Mouse (Mus musculus) hindbrain, embryonic 14.5 days (tissue): ENCODE data around the gene Atg4d. TPM values are rescaled to one million over a fixed set of nuclear protein-coding genes. Genes with fewer than 3 reads are reported as not detected.

Source experiments
- ATAC-seq: fragments of 200-750 bp; cut with Nextera tagmentation; 2 replicates; pipeline ENCODE4 v1.8.0; 2017; ENCODE audit warnings: moderate number of reproducible peaks, mild to moderate bottlenecking, moderate TSS enrichment, moderate library complexity; ENCODE audit not compliant: low FRiP score
- DNase-seq: peaks from one replicate; pipeline ENCODE4 v3.0.0-alpha.2; 2015; ENCODE audit warnings: low spot score
- H3K27ac ChIP-seq: fragments of 300-500 bp; sonication (generic); 2 replicates; pipeline ENCODE4 v1.5.1; 2014; ENCODE audit warnings: mild to moderate bottlenecking, moderate library complexity
- H3K27me3 ChIP-seq: fragments of 300-500 bp; sonication (generic); 2 replicates; pipeline ENCODE4 v1.6.1; 2014; ENCODE audit warnings: mild to moderate bottlenecking, low read length, mixed read lengths; ENCODE audit not compliant: control insufficient read depth, insufficient read depth
- H3K36me3 ChIP-seq: fragments of 300-500 bp; sonication (generic); replicated peaks from 2 replicates; pipeline ENCODE4 v1.6.1; 2014; ENCODE audit not compliant: control insufficient read depth, insufficient read depth
- H3K4me1 ChIP-seq: fragments of 300-500 bp; sonication (generic); replicated peaks from 2 replicates; pipeline ENCODE4 v1.6.1; 2014; ENCODE audit warnings: antibody characterized with exemption, low read length, mixed read lengths; ENCODE audit not compliant: control insufficient read depth, insufficient read depth
- H3K4me2 ChIP-seq: fragments of 300-500 bp; sonication (generic); replicated peaks from 2 replicates; pipeline ENCODE4 v1.6.1; 2014; ENCODE audit warnings: mild to moderate bottlenecking, moderate library complexity
- H3K4me3 ChIP-seq: fragments of 300-500 bp; sonication (generic); replicated peaks from 2 replicates; pipeline ENCODE4 v1.5.1; 2014; ENCODE audit warnings: mild to moderate bottlenecking, low read length
- H3K9ac ChIP-seq: fragments of 300-500 bp; sonication (generic); 2 replicates; pipeline ENCODE4 v1.6.1; 2014
- H3K9me3 ChIP-seq: fragments of 300-500 bp; sonication (generic); 2 replicates; pipeline ENCODE4 v1.6.1; 2016; ENCODE audit warnings: low read length; ENCODE audit not compliant: control insufficient read depth
- WGBS: fragments of 180-500 bp; shearing (Covaris S2); extraction: QIAGEN DNeasy Blood & Tissue Kit; methylation state at CpG from one replicate; pipeline ENCODE4 v1.1.7; 2014; 5-methylcytosine and 5-hydroxymethylcytosine counted together
- polyA plus RNA-seq: library from polyadenylated mRNA; unstranded; fragments of >200 nt; fragmentation: Nextera tagmentation; extraction: Ambion mirVana; gene quantifications from 2 replicates; pipeline ENCODE4 v1.2.1, GENCODE M21; 2014

The Atg4d gene
- polyA plus RNA-seq, 1 experiment from 2014 or later, result 38.1 TPM

DNA sequence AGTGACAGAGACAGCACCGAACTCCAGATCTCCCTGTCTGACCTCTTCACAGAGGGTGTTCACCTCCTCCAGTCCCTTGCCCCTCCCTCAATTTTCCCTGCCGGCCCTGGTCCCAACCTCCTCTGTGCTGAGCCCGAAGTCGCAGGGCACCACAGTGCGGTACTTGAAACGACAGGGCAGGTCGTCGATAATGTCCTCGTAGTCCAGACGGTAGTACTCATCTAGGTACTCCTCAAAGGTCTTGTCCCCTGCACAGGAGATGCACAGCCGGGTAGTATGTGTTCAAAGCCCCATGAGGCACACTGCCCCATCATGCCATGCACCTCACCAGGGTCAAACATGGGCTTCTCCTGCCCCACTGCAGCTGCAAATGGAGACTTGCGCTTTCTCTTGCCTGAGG lies 10.6 kb downstream of the Atg4d start:
- Histone ChIP-seq H3K4me1 (no peaks in the 10 kb centered on the region), H3K4me3 (no peak overlapping the region), H3K27ac (no peak overlapping the region), H3K9ac (no peak overlapping the region), H3K9me3 (no peaks in the 10 kb centered on the region), H3K27me3 (no peaks in the 10 kb centered on the region), H3K36me3 (peaks cover 94% of the 10 kb centered on the region), H3K4me2 (no peak overlapping the region)
- DNase-seq, result no peak
- 94% methylated on average over 12 of the region's 12 CpGs for WGBS
- no peak for ATAC-seq

DNA sequence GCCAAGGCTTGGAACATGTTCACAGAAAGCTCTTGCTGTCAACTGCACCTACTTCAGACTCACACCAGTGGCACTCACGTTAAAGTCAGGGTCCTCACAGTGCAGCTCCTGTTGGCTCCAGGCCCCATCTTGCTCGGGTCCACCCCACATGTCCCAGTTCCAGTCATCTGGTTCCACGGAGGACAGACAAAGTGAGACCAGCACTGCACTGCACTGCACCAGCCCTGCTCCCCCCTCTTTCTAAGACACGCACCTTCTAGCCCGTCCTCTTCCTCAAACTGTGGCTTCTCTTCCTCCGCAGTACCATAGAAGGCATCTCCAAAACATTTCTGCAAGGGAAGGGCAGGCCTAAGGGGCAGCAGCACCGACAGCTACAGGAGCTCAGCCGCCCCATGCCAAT lies 11.2 kb downstream of the Atg4d start:
- H3K4me2 ChIP-seq, result no peak overlapping the region
- H3K27ac ChIP-seq, result no peak overlapping the region
- no peaks in the 10 kb centered on the region for H3K27me3 ChIP-seq
- no peaks in the 10 kb centered on the region for H3K9me3 ChIP-seq
- WGBS, result 92% methylated on average over 8 of the region's 8 CpGs
- no peak overlapping the region for H3K4me3 ChIP-seq
- ATAC-seq (no peak), DNase-seq (no peak)
- H3K4me1 ChIP-seq, result no peaks in the 10 kb centered on the region
- H3K36me3 ChIP-seq, result peaks cover 94% of the 10 kb centered on the region
- no peak overlapping the region for H3K9ac ChIP-seq

DNA sequence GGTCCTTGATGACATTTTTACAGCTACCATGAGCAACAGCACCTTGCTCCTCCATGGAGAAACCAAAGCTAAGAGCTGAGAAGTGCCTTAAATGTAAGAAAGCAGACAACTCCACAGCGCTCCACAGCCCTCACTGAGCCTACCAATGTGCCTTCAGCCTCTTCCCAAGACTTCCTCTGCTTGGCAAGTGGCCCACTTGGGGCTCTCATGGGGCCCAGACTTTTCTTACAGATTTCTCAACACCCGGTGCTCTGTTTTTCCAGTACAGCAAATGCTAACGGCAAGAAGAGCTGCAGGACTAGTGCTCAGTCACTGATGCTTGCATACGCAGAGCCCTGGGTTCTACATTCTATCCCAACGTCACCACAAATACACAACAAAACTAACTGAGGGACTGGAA lies 12.7 kb downstream of the Atg4d start:
- Histone ChIP-seq H3K27ac (no peak overlapping the region), H3K4me2 (no peak overlapping the region), H3K4me3 (no peak overlapping the region), H3K4me1 (no peaks in the 10 kb centered on the region), H3K36me3 (peaks cover 93% of the 10 kb centered on the region), H3K9me3 (no peaks in the 10 kb centered on the region), H3K27me3 (no peaks in the 10 kb centered on the region), H3K9ac (no peak overlapping the region)
- DNase-seq (no peak), ATAC-seq (no peak)
- WGBS, result 93% methylated on average over 5 of the region's 5 CpGs

DNA sequence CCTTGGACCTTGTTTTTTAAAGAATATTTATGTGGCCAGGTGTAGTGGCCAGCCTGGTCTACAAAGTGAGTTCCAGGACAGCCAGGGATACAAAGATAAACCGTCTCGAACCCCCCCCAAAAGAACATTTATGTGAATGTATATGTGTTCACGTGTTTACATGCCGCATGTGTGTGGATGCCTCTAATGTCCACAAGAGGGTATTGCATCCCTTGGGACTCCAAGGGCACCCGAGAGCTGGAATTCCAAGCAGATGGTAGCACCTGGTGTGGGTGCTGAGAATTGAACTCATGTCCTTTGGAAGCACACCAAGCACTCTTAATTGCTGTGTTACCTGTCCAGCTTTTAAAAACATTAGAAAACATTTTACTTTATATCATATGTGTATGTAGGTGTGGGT lies 18.5 kb downstream of the Atg4d start:
- H3K27me3 ChIP-seq, result no peaks in the 10 kb centered on the region
- H3K36me3 ChIP-seq, result peaks cover 66% of the 10 kb centered on the region
- H3K9me3 ChIP-seq, result no peaks in the 10 kb centered on the region
- no peak for DNase-seq
- no peak overlapping the region for H3K9ac ChIP-seq
- WGBS, result 96% methylated on average over 5 of the region's 5 CpGs
- no peak for ATAC-seq
- peaks cover 16% of the 10 kb centered on the region for H3K4me1 ChIP-seq
- no peak overlapping the region for H3K27ac ChIP-seq
- H3K4me2 ChIP-seq, result no peak overlapping the region
- H3K4me3 ChIP-seq, result no peak overlapping the region

DNA sequence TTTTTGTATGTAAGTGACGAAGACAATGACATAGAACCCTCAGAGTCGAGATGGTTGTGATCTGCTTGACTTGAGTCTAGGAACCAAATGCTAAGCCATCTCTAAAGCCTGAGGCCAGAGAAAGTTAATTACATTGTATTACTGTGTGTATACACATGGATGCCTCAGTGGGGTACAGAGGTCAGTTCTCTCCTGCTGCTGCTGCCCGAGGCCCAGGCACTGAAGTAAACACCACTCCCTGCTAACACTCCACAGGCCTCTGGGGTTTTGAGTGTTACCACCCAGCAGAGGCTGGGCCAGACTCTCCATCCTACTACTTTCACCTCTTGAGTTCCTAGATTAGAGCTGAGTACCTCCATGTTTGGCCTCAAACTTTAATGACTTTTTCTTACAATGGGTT lies 18.9 kb downstream of the Atg4d start:
- Histone ChIP-seq H3K4me3 (no peak overlapping the region), H3K36me3 (peaks cover 62% of the 10 kb centered on the region), H3K27ac (no peak overlapping the region), H3K4me1 (peaks cover 20% of the 10 kb centered on the region), H3K9me3 (no peaks in the 10 kb centered on the region), H3K4me2 (no peak overlapping the region), H3K27me3 (no peaks in the 10 kb centered on the region), H3K9ac (no peak overlapping the region)
- ATAC-seq (no peak), DNase-seq (no peak)
- WGBS, result 81% methylated on average over 3 of the region's 3 CpGs

DNA sequence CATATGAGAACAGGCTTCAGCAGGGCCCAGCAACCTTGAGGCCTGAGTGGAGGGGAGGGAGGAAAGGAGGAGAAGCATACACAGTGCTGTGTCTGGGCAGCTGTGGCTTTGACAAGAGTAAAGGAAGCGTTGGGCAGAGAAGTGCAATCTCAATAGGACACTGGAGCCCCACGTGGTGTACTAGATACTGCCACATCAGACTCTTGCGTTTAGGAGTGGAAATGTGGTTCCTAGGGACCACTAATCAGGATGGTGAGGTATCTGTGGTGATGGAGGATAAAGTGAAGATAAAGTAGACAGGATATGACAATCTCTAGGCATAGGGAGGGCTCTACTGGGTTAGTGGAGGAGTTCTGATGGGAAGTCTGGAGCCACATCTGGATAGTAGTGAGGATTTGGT lies 21.7 kb downstream of the Atg4d start:
- no peaks in the 10 kb centered on the region for H3K27me3 ChIP-seq

DNA sequence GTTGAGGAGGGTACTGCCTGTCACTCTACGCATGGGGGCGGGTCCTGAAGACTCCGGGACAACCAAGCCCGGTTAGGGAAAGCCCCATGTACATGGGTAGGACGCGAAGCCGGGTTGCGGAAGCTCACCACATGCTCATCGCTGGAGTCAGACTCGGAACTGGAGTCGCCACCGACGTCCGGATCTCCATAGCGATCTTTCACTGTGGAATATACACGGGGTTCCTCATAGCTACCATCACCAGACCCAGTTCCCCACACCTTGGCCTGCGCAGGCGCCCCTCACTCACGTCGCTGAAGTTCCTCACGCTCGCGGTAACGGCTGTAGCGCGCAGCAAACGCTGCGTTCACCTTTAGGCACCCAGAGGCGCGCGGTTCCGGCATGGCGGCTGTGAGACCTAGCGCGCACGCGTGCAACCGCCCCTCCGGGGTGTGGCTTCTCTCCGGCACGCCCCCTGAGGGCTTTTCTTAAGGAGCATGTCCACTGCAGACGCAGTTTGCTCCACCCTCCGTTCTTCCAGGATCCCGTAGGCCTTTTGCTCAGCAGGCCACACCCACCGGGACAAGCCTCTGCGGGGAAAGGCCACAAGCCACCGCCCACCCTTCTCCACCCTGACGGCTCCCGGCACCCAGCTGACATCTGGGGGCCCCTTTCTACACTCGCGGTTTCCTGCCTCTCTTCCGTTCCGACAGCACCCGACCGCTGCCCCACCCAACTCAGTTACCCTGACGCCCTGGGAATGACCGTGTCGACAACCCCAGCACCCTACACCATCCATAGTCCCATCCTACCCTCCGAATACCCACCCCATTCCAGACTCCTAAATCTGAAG lies 22.7 kb downstream of the Atg4d start, which contains the start of gene Kri1:
Gene Kri1 (minus strand): TSS at position 399 of the 832 bp plus-strand sequence.
- 1% methylated on average over 59 of the region's 59 CpGs for WGBS
- Histone ChIP-seq H3K36me3 (peaks cover 26% of the 10 kb centered on the region), H3K4me1 (peaks cover 33% of the 10 kb centered on the region), H3K27me3 (no peaks in the 10 kb centered on the region), H3K4me2 (peak within 1 kb of the TSS; percentile 72), H3K27ac (peak within 1 kb of the TSS; percentile 87), H3K9me3 (no peaks in the 10 kb centered on the region), H3K4me3 (peak within 1 kb of the TSS; percentile 51), H3K9ac (peak within 1 kb of the TSS; percentile 66)
- peak; percentile 82 for ATAC-seq
- peak; percentile 96 for DNase-seq

More for the DNA sequence above, 21.7 kb downstream of the Atg4d start:
- ATAC-seq (no peak), DNase-seq (no peak)
- no peaks in the 10 kb centered on the region for H3K9me3 ChIP-seq
- peak overlapping the region; percentile 51 for H3K4me3 ChIP-seq
- peak overlapping the region; percentile 72 for H3K4me2 ChIP-seq
- H3K4me1 ChIP-seq, result peaks cover 33% of the 10 kb centered on the region
- H3K36me3 ChIP-seq, result peaks cover 35% of the 10 kb centered on the region
- peak overlapping the region; percentile 66 for H3K9ac ChIP-seq
- peak overlapping the region; percentile 87; the same call in 1 of the 2 replicates for H3K27ac ChIP-seq
- 65% methylated on average over 3 of the region's 3 CpGs for WGBS

DNA sequence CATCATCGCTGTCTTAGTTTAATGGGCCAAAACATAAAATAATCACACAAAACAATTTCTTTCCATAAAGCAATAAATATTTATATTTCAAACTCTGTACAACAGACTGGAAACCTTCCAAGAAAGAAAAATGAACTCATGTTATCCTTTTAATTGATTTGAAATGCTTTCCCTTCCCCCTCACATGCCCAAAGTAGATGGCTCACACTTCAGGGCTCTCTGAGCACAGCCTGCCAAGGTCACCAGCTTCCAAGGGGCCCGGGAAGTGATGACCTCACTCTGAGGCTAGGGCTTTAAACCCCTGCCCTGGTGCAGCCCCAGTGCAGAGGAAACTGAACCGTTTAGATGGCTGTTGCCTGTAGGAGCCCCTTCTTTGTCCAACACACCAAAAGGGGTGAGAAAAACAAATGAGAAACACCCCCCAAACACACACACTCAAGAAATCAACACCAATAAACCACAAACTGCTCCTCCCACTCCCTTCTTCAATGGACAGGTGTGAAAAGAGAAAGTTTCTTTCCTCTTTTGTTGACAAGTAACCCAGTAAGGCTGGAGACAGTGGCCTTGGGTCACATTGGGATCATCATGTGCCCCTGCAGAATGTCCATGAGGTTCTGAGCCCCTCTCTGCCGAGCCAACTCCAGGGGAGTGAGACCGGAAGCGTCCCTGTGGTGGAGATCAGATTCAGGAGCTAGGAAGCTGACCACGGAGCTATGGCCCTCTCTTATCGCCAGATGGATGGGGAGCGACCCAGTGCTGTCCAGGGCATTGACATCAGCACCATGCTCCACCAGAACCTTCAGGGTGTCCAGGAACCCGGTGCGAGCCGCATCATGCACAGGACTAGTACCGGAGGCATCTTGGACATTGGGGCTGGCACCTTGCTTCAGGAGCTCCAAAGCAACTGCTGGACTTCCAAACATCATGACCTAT lies 23.6 kb downstream of the Atg4d start:
- H3K9ac ChIP-seq, result peak overlapping the region; percentile 66
- DNase-seq (no peak), ATAC-seq (no peak)
- peak overlapping the region; percentile 51 for H3K4me3 ChIP-seq
- H3K9me3 ChIP-seq, result no peaks in the 10 kb centered on the region
- peaks cover 33% of the 10 kb centered on the region for H3K4me1 ChIP-seq
- peak overlapping the region; percentile 87 for H3K27ac ChIP-seq
- no peaks in the 10 kb centered on the region for H3K27me3 ChIP-seq
- H3K36me3 ChIP-seq, result peaks cover 22% of the 10 kb centered on the region
- peak overlapping the region; percentile 72 for H3K4me2 ChIP-seq
- 80% methylated on average over 13 of the region's 13 CpGs for WGBS

DNA sequence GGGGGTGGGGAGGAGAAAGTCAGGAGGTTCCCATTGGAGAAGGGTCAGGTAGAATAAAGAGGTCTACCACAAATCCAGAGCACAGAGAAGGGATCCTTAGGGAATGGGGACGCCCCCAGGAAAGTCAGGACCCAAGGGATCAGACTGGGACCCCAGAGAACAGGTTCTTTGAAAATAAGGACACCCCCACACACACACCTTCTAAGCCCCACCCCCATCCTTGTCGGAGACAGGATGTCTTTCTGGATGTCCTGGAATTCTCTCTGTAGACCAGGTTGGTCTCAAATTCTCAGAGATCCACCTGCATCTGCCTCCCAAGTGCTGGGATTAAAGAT lies 24.2 kb downstream of the Atg4d start:
- Histone ChIP-seq H3K4me3 (peak overlapping the region; percentile 66; the same call in 1 of the 2 replicates), H3K4me1 (peaks cover 33% of the 10 kb centered on the region), H3K36me3 (peaks cover 15% of the 10 kb centered on the region), H3K9ac (no peak overlapping the region), H3K27me3 (no peaks in the 10 kb centered on the region), H3K9me3 (no peaks in the 10 kb centered on the region), H3K4me2 (peak overlapping the region; percentile 58), H3K27ac (no peak overlapping the region)
- WGBS, result 88% methylated on average over 2 of the region's 2 CpGs
- ATAC-seq (no peak), DNase-seq (no peak)
